Mouse (Mus musculus) right cerebral cortex, adult 2 months (tissue): Measurements from ENCODE around the gene Rpl3l.

Source experiments
- DNase-seq, 2 experiments: peaks; one replicate each; pipeline ENCODE4 v3.0.0; 2021 to 2022; ENCODE audit warnings: low spot score in 2 of 2

The Rpl3l gene

GRCm38 (mm10) chr17:24742307-24742706 is 14.7 kb downstream of the Rpl3l start:
- no peak for DNase-seq

GRCm38 (mm10) chr17:24743896-24744295 is 16.3 kb downstream of the Rpl3l start:
- DNase-seq, result no peak

- DNase-seq, result no peak
Observed at GRCm38 (mm10) chr17:24744381-24744780, 16.8 kb downstream of the Rpl3l start.

GRCm38 (mm10) chr17:24745526-24746497 is 18.2 kb downstream of the Rpl3l start:
- peak; percentile 90 to 91 for DNase-seq

- DNase-seq, result no peak
Observed at GRCm38 (mm10) chr17:24746986-24747385, 19.4 kb downstream of the Rpl3l start.

GRCm38 (mm10) chr17:24751528-24751927 is 23.9 kb downstream of the Rpl3l start:
- DNase-seq, result no peak

GRCm38 (mm10) chr17:24752415-24753394 is 25.1 kb downstream of the Rpl3l start, which contains the start of gene Hs3st6:
Gene Hs3st6 (plus strand): TSS chr17:24752988.
- DNase-seq, result no peak

- DNase-seq, result no peak
Observed at GRCm38 (mm10) chr17:24757394-24757793, 29.8 kb downstream of the Rpl3l start.

GRCm38 (mm10) chr17:24761121-24761520 is 33.5 kb downstream of the Rpl3l start:
- DNase-seq, result no peak

- no peak for DNase-seq
Observed at GRCm38 (mm10) chr17:24765016-24765905, 37.6 kb downstream of the Rpl3l start.

GRCm38 (mm10) chr17:24766266-24766875 is 38.8 kb downstream of the Rpl3l start:
- no peak for DNase-seq

GRCm38 (mm10) chr17:24769146-24769545 is 41.5 kb downstream of the Rpl3l start:
- DNase-seq, result no peak

GRCm38 (mm10) chr17:24773241-24773640 is 45.6 kb downstream of the Rpl3l start:
- DNase-seq, result no peak

- DNase-seq, result no peak
Observed at GRCm38 (mm10) chr17:24775173-24775572, 47.6 kb downstream of the Rpl3l start.

GRCm38 (mm10) chr17:24777073-24777472 is 49.5 kb downstream of the Rpl3l start:
- DNase-seq, result no peak

GRCm38 (mm10) chr17:24780821-24781220 is 53.2 kb downstream of the Rpl3l start:
- no peak for DNase-seq
